Mouse (Mus musculus) gastrocnemius, adult 2 months (tissue): ENCODE results near the gene Ccin. TPM values are rescaled to one million over a fixed set of nuclear protein-coding genes. Genes with fewer than 3 reads are reported as not detected.

Source experiments
- DNase-seq: peaks from one replicate; pipeline ENCODE4 v3.0.0; 2022
- H3K27ac ChIP-seq: fragments of 200-600 bp; 2 replicates; pipeline ENCODE4 v1.8.1; 2022; ENCODE audit warnings: mild to moderate bottlenecking
- H3K4me3 ChIP-seq: fragments of 200-600 bp; 2 replicates; pipeline ENCODE4 v1.8.1; 2022; ENCODE audit warnings: mild to moderate bottlenecking, moderate library complexity
- CTCF ChIP-seq: fragments of 200-600 bp; IDR thresholded peaks from 2 replicates; pipeline ENCODE4 v1.8.1; 2022; ENCODE audit warnings: antibody characterized with exemption, mild to moderate bottlenecking, moderate library complexity
- intact Hi-C: fragments of 180-260 bp; cut with DNase I; formaldehyde crosslinking; loops from one replicate; pipeline ENCODE4 v1.15.1; 2025
- total RNA-seq, 2 experiments: library from RNA; stranded (reverse); gene quantifications; 2 replicates each; pipeline ENCODE4 v1.2.3; 2021

The Ccin gene
- total RNA-seq, 2 experiments from 2014 or later: not detected

GRCm38 (mm10) chr4:44004126-44004525 lies 20.8 kb downstream of the Ccin start, which contains the start of gene Clta:
Gene Clta (plus strand): TSS chr4:44004452.
- no peak within 1 kb of the TSS for H3K4me3 ChIP-seq
- intact Hi-C loops: no loop called here
- no peak for DNase-seq
- H3K27ac ChIP-seq: no peak within 1 kb of the TSS
- TF ChIP-seq CTCF: no peak

- intact Hi-C loops: no loop called here
- no peak overlapping the region for H3K27ac ChIP-seq
- no peak for TF ChIP-seq CTCF
- DNase-seq: no peak
- no peak overlapping the region for H3K4me3 ChIP-seq
Measured at GRCm38 (mm10) chr4:44004623-44005409, 21.5 kb downstream of the Ccin start.

- Histone ChIP-seq H3K4me3 (no peak overlapping the region), H3K27ac (no peak overlapping the region)
- DNase-seq: no peak
- no peak for TF ChIP-seq CTCF
- intact Hi-C loops: no loop called here
Measured at GRCm38 (mm10) chr4:44010176-44010575, 26.9 kb downstream of the Ccin start.

GRCm38 (mm10) chr4:44010893-44011292 lies 27.6 kb downstream of the Ccin start:
- TF ChIP-seq CTCF: no peak
- H3K4me3 ChIP-seq: no peak overlapping the region
- no peak overlapping the region for H3K27ac ChIP-seq
- intact Hi-C loops: no loop called here
- no peak for DNase-seq

- Histone ChIP-seq H3K4me3 (peak overlapping the region; percentile 77), H3K27ac (peak overlapping the region; percentile 92)
- intact Hi-C loops: no loop called here
- DNase-seq: no peak
- TF ChIP-seq CTCF: no peak
Measured at GRCm38 (mm10) chr4:44011799-44012198, 28.5 kb downstream of the Ccin start.

- DNase-seq: peak; percentile 95
- Histone ChIP-seq H3K27ac (peak overlapping the region; percentile 92), H3K4me3 (peak overlapping the region; percentile 77)
- no peak; the same call in 1 of the 2 replicates for TF ChIP-seq CTCF
- intact Hi-C loops: no loop called here
Measured at GRCm38 (mm10) chr4:44012376-44013367, 29.4 kb downstream of the Ccin start.

GRCm38 (mm10) chr4:44013391-44014070 lies 30.2 kb downstream of the Ccin start:
- intact Hi-C loops: no loop called here
- no peak for DNase-seq
- Histone ChIP-seq H3K27ac (peak overlapping the region; percentile 92), H3K4me3 (peak overlapping the region; percentile 77)
- no peak for TF ChIP-seq CTCF

GRCm38 (mm10) chr4:44016071-44016470 lies 32.8 kb downstream of the Ccin start:
- intact Hi-C loops: no loop called here
- DNase-seq: no peak
- H3K27ac ChIP-seq: no peak overlapping the region
- H3K4me3 ChIP-seq: peak overlapping the region; percentile 32
- no peak for TF ChIP-seq CTCF

GRCm38 (mm10) chr4:44016791-44017190 lies 33.5 kb downstream of the Ccin start:
- no peak for DNase-seq
- no peak for TF ChIP-seq CTCF
- Histone ChIP-seq H3K4me3 (no peak overlapping the region), H3K27ac (no peak overlapping the region)
- intact Hi-C loops: no loop called here

GRCm38 (mm10) chr4:44022323-44022722 lies 39.0 kb downstream of the Ccin start:
- intact Hi-C loops: no loop called here

GRCm38 (mm10) chr4:44022766-44023165 lies 39.5 kb downstream of the Ccin start:
- no peak for TF ChIP-seq CTCF
- intact Hi-C loops: no loop called here
- no peak overlapping the region for H3K4me3 ChIP-seq

More at GRCm38 (mm10) chr4:44022323-44022722, 39.0 kb downstream of the Ccin start:
- no peak overlapping the region for H3K27ac ChIP-seq
- H3K4me3 ChIP-seq: no peak overlapping the region
- TF ChIP-seq CTCF: no peak
- DNase-seq: no peak

GRCm38 (mm10) chr4:44023681-44024080 lies 40.4 kb downstream of the Ccin start:
- no peak overlapping the region for H3K27ac ChIP-seq
- intact Hi-C loops: no loop called here
- DNase-seq: no peak
- TF ChIP-seq CTCF: no peak
- H3K4me3 ChIP-seq: no peak overlapping the region

More at GRCm38 (mm10) chr4:44022766-44023165, 39.5 kb downstream of the Ccin start:
- H3K27ac ChIP-seq: no peak overlapping the region
- no peak for DNase-seq

GRCm38 (mm10) chr4:44024241-44024640 lies 41.0 kb downstream of the Ccin start:
- H3K27ac ChIP-seq: no peak overlapping the region
- H3K4me3 ChIP-seq: no peak overlapping the region
- no peak for TF ChIP-seq CTCF
- no peak for DNase-seq
- intact Hi-C loops: no loop called here
